Mouse (Mus musculus): ENCODE measurements around the gene V1rd19. TPM values are rescaled to one million over a fixed set of nuclear protein-coding genes. Genes with fewer than 3 reads are reported as not detected.
"Not testable (repeated sequence)": the region's sequence is repeated elsewhere in the genome, so short reads cannot be mapped to it uniquely, and the experiment has no call there.

V1rd19 gene
- not detected in 2 replicates for polyA plus RNA-seq (2014; fragmentation: Nextera tagmentation; extraction: Ambion mirVana)

DNA sequence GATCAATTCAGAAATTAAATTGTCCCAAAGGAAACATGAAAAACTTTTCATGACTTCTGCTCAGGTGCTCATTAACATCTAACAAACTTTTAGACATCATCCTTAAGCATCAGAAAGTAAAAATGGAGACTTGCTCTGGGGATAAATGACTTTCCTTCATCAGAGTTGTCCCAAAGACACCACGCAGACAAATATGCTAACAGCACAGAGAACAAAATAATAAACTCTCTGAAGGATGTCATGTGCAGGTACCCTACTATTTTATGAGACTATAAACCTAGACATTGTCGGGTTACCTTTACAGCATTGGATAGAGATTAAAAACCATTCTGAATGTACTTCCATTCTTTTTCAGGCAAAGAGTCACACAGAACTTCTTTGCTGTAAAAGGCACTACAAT lies at the start of gene V1rd19:
Gene V1rd19, plus strand, starts transcription at position 301 of the 400 bp plus-strand sequence.
- 69% methylated on average over 2 of the region's 2 CpGs for WGBS
- no peak for ATAC-seq (ENCODE audit: low FRiP score, low TSS enrichment)
- H3K9me3 ChIP-seq (ENCODE audit: control insufficient read depth, low read length): 0 out of 2 replicates have a peak, but pooled peaks cover 2% of the 10 kb centered on the region
- H3K4me1 ChIP-seq (ENCODE audit: control insufficient read depth, insufficient read depth, low read length): no peaks in the 10 kb centered on the region
- H3K4me3 ChIP-seq (ENCODE audit: low read length): no peak within 1 kb of the TSS
- H3K9ac ChIP-seq (ENCODE audit: low read depth, low read length): no peak within 1 kb of the TSS
- H3K27ac ChIP-seq (ENCODE audit: low read depth, low read length): no peak within 1 kb of the TSS
- no peaks in the 10 kb centered on the region for H3K27me3 ChIP-seq (ENCODE audit: control insufficient read depth, insufficient read depth, low read length)
- no peak within 1 kb of the TSS for H3K4me2 ChIP-seq (replicated peaks; ENCODE audit: low read depth, low read length)
- H3K36me3 ChIP-seq (ENCODE audit: control insufficient read depth, insufficient read depth, low read length): no peaks in the 10 kb centered on the region

DNA sequence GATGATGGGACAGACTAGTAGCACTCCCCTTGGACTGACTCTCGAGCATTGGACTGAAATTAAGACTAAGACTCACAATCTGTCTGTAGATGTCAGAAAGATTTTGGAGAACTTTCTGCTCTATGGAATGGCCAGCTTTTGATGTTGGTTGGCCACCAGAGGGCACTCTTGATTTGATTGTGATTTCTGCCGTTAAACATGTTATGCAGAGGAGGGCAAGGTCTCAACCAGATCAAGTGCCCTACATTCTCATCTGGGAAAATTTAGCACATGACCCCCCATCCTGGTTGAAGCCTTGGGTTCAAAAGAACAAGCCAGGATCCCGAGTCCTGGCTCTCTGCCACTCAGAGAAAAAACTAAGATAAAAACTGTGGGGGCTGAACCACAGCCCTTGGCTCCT lies 33.4 kb upstream of the V1rd19 start:
- 51% methylated on average over 3 of the region's 3 CpGs for WGBS
- not testable (repeated sequence) for H3K36me3 ChIP-seq (ENCODE audit: control insufficient read depth, insufficient read depth, low read length); H3K4me3 ChIP-seq (ENCODE audit: low read length); H3K27me3 ChIP-seq (ENCODE audit: control insufficient read depth, insufficient read depth, low read length); H3K27ac ChIP-seq (ENCODE audit: low read depth, low read length); H3K4me1 ChIP-seq (ENCODE audit: control insufficient read depth, insufficient read depth, low read length); H3K9ac ChIP-seq (ENCODE audit: low read depth, low read length); H3K4me2 ChIP-seq (replicated peaks; ENCODE audit: low read depth, low read length); H3K9me3 ChIP-seq (ENCODE audit: control insufficient read depth, low read length); ATAC-seq (ENCODE audit: low FRiP score, low TSS enrichment)

DNA sequence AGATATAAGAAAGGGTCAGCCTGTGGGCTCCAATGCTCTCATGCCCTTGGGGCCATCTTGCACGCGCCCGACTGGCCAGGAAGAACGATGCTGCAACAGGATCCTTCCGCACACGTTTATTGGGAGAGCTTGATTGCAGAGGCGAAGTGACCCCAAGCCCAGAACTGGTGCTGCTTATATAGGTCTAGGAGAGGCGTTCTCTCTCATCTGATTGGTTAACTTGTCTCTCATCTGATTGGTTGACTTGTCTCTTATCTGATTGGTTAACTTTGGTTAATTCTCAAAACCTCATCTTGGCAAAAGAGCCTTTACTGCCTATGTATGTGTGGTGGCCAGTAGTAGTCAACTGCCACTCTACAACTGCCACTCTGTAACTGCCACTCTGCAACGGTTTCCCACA lies 27.2 kb upstream of the V1rd19 start, which contains the start of gene Vmn1r181:
Gene Vmn1r181, plus strand, starts transcription at position 301 of the 400 bp plus-strand sequence.
- H3K4me1 ChIP-seq (ENCODE audit: control insufficient read depth, insufficient read depth, low read length); H3K9me3 ChIP-seq (ENCODE audit: control insufficient read depth, low read length); H3K4me2 ChIP-seq (replicated peaks; ENCODE audit: low read depth, low read length); H3K4me3 ChIP-seq (ENCODE audit: low read length); H3K27me3 ChIP-seq (ENCODE audit: control insufficient read depth, insufficient read depth, low read length); H3K27ac ChIP-seq (ENCODE audit: low read depth, low read length); H3K36me3 ChIP-seq (ENCODE audit: control insufficient read depth, insufficient read depth, low read length); H3K9ac ChIP-seq (ENCODE audit: low read depth, low read length); ATAC-seq (ENCODE audit: low FRiP score, low TSS enrichment): not testable (repeated sequence)
- 83% methylated on average over 9 of the region's 9 CpGs for WGBS

DNA sequence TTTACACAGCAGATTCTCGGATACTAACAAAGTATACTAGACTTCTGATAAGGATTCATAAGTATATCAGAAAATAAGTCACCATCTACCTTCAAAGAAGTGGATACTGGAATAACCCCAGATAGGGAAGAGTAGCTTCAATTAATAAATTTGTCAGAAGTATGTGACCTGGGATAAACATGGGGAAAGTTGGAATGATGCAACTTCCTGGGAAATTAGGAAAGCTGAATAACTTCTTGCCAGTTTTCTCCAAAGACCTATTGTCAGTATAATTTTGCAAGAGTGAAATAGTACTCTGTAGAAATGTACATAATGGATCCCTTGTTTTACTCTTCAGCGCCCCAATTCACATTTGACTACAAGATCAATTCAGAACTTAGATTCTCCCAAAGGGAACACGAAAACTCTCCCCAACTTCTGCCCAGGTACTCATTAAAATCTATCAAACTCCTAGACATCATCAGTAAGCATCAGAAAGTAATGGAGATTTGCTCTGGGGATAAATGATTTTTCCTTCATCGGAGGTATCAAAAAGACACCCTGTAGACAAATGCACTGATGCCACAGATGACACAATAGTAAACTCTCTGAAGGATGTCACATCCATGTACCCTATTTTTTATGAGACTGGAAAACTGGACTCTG lies 51.3 kb downstream of the V1rd19 start, which contains the start of gene Vmn1r183:
Gene Vmn1r183, plus strand, starts transcription at position 595 of the 645 bp plus-strand sequence.
- H3K36me3 ChIP-seq (ENCODE audit: control insufficient read depth, insufficient read depth, low read length): no peaks in the 10 kb centered on the region
- no peak within 1 kb of the TSS for H3K27ac ChIP-seq (ENCODE audit: low read depth, low read length)
- H3K4me2 ChIP-seq (replicated peaks; ENCODE audit: low read depth, low read length): no peak within 1 kb of the TSS
- H3K27me3 ChIP-seq (ENCODE audit: control insufficient read depth, insufficient read depth, low read length): no peaks in the 10 kb centered on the region
- no peak within 1 kb of the TSS for H3K4me3 ChIP-seq (ENCODE audit: low read length)
- H3K9me3 ChIP-seq (ENCODE audit: control insufficient read depth, low read length): no peaks in the 10 kb centered on the region
- ATAC-seq (ENCODE audit: low FRiP score, low TSS enrichment): no peak
- 77% methylated on average over 4 of the region's 4 CpGs for WGBS
- H3K9ac ChIP-seq (ENCODE audit: low read depth, low read length): no peak within 1 kb of the TSS
- H3K4me1 ChIP-seq (ENCODE audit: control insufficient read depth, insufficient read depth, low read length): no peaks in the 10 kb centered on the region

Other genes with a start within 250 kb of the V1rd19 start
- not detected in 2 replicates for gene Vmn1r174, start 249.4 kb upstream of the V1rd19 start, polyA plus RNA-seq (2014; fragmentation: Nextera tagmentation; extraction: Ambion mirVana)
- gene Vmn1r175, start 191.0 kb upstream of the V1rd19 start, polyA plus RNA-seq (2014; fragmentation: Nextera tagmentation; extraction: Ambion mirVana): not detected in 2 replicates
- gene Vmn1r176, start 164.3 kb upstream of the V1rd19 start, polyA plus RNA-seq (2014; fragmentation: Nextera tagmentation; extraction: Ambion mirVana): not detected in 2 replicates
- not detected in 2 replicates for gene Vmn1r177, start 135.2 kb upstream of the V1rd19 start, polyA plus RNA-seq (2014; fragmentation: Nextera tagmentation; extraction: Ambion mirVana)
- not detected in 2 replicates for gene Vmn1r178, start 109.7 kb upstream of the V1rd19 start, polyA plus RNA-seq (2014; fragmentation: Nextera tagmentation; extraction: Ambion mirVana)
- gene Vmn1r179, start 74.7 kb upstream of the V1rd19 start, polyA plus RNA-seq (2014; fragmentation: Nextera tagmentation; extraction: Ambion mirVana): not detected in 2 replicates
- not detected in 2 replicates for gene Vmn1r180, start 51.1 kb upstream of the V1rd19 start, polyA plus RNA-seq (2014; fragmentation: Nextera tagmentation; extraction: Ambion mirVana)
- gene Vmn1r181, start 27.1 kb upstream of the V1rd19 start, polyA plus RNA-seq (2014; fragmentation: Nextera tagmentation; extraction: Ambion mirVana): not detected in 2 replicates
- not detected in 2 replicates for gene Vmn1r183, start 51.6 kb downstream of the V1rd19 start, polyA plus RNA-seq (2014; fragmentation: Nextera tagmentation; extraction: Ambion mirVana)
- 17.1 and 24.5 TPM in 2 replicates for gene Zfp180, start 80.2 kb downstream of the V1rd19 start, polyA plus RNA-seq (2014; fragmentation: Nextera tagmentation; extraction: Ambion mirVana)
- gene Zfp112, start 110.6 kb downstream of the V1rd19 start, polyA plus RNA-seq (2014; fragmentation: Nextera tagmentation; extraction: Ambion mirVana): 4.0 and 5.3 TPM in 2 replicates
- 14.8 and 16.8 TPM in 2 replicates for gene Zfp235, start 132.5 kb downstream of the V1rd19 start, polyA plus RNA-seq (2014; fragmentation: Nextera tagmentation; extraction: Ambion mirVana)
- gene Zfp114, start 173.4 kb downstream of the V1rd19 start, polyA plus RNA-seq (2014; fragmentation: Nextera tagmentation; extraction: Ambion mirVana): 4.1 and 6.1 TPM in 2 replicates
- 6.8 and 12.0 TPM in 2 replicates for gene Zfp111, start 209.8 kb downstream of the V1rd19 start, polyA plus RNA-seq (2014; fragmentation: Nextera tagmentation; extraction: Ambion mirVana)
- 1.7 and 5.0 TPM in 2 replicates for gene Zfp109, start 235.9 kb downstream of the V1rd19 start, polyA plus RNA-seq (2014; fragmentation: Nextera tagmentation; extraction: Ambion mirVana)